Mouse (Mus musculus) midbrain, embryonic 10.5 days (tissue): ENCODE data around the gene Bpifa1. TPM values are rescaled to one million over a fixed set of nuclear protein-coding genes. Genes with fewer than 3 reads are reported as not detected.

Experiments used
- DNase-seq: peaks from one replicate; pipeline ENCODE4 v3.0.0-alpha.2; 2017; ENCODE audit warnings: low spot score
- H3K27ac ChIP-seq: fragments of 300-500 bp; sonication (generic); replicated peaks from 2 replicates; pipeline ENCODE4 v1.5.1; 2016; ENCODE audit warnings: mild to moderate bottlenecking
- H3K27me3 ChIP-seq: fragments of 300-500 bp; sonication (generic); 2 replicates; pipeline ENCODE4 v1.6.1; 2016; ENCODE audit warnings: low read depth, mild to moderate bottlenecking; ENCODE audit not compliant: poor library complexity, severe bottlenecking
- H3K36me3 ChIP-seq: fragments of 300-500 bp; sonication (generic); 2 replicates; pipeline ENCODE4 v1.6.1; 2016; ENCODE audit warnings: mild to moderate bottlenecking, moderate library complexity
- H3K4me1 ChIP-seq: fragments of 300-500 bp; sonication (generic); 2 replicates; pipeline ENCODE4 v1.6.1; 2016
- H3K4me3 ChIP-seq: fragments of 300-500 bp; sonication (generic); 2 replicates; pipeline ENCODE4 v1.5.1; 2016; ENCODE audit warnings: mild to moderate bottlenecking, moderate library complexity
- H3K9me3 ChIP-seq: fragments of 300-500 bp; sonication (generic); replicated peaks from 2 replicates; pipeline ENCODE4 v1.6.1; 2016; ENCODE audit warnings: mild to moderate bottlenecking
- WGBS: fragments of 180-500 bp; shearing (Covaris S2); methylation state at CpG from one replicate; pipeline ENCODE4 v1.1.7; 2016; 5-methylcytosine and 5-hydroxymethylcytosine counted together
- polyA plus RNA-seq: library from polyadenylated mRNA; unstranded; fragments of >200 nt; fragmentation: Nextera tagmentation; extraction: Ambion mirVana; gene quantifications from 2 replicates; pipeline ENCODE4 v1.2.1, GENCODE M21; 2016

Gene Bpifa1
- polyA plus RNA-seq, 1 experiment from 2014 or later, result not detected

- Histone ChIP-seq H3K27me3 (no peaks in the 10 kb centered on the region), H3K4me3 (no peak overlapping the region), H3K4me1 (no peaks in the 10 kb centered on the region), H3K36me3 (no peaks in the 10 kb centered on the region), H3K27ac (no peak overlapping the region), H3K9me3 (no peaks in the 10 kb centered on the region)
- 92% methylated on average over 6 of the region's 6 CpGs for WGBS
- DNase-seq, result no peak
Measured at GRCm38 (mm10) chr2:154185319-154185718, 42.6 kb downstream of the Bpifa1 start.

GRCm38 (mm10) chr2:154185748-154186147 is 43.1 kb downstream of the Bpifa1 start:
- Histone ChIP-seq H3K4me1 (no peaks in the 10 kb centered on the region), H3K27me3 (no peaks in the 10 kb centered on the region), H3K4me3 (no peak overlapping the region), H3K27ac (no peak overlapping the region), H3K9me3 (no peaks in the 10 kb centered on the region), H3K36me3 (no peaks in the 10 kb centered on the region)
- no peak for DNase-seq
- 85% methylated on average over 3 of the region's 3 CpGs for WGBS

- no peak for DNase-seq
- Histone ChIP-seq H3K27me3 (no peaks in the 10 kb centered on the region), H3K9me3 (no peaks in the 10 kb centered on the region), H3K27ac (no peak overlapping the region), H3K4me3 (no peak overlapping the region), H3K36me3 (no peaks in the 10 kb centered on the region), H3K4me1 (peaks cover 4% of the 10 kb centered on the region; the same call in 1 of the 2 replicates)
- WGBS, result 44% methylated on average over 5 of the region's 5 CpGs
Measured at GRCm38 (mm10) chr2:154187468-154187867, 44.8 kb downstream of the Bpifa1 start.

- Histone ChIP-seq H3K27ac (no peak overlapping the region), H3K9me3 (no peaks in the 10 kb centered on the region), H3K4me3 (no peak overlapping the region), H3K27me3 (no peaks in the 10 kb centered on the region), H3K36me3 (no peaks in the 10 kb centered on the region), H3K4me1 (peaks cover 4% of the 10 kb centered on the region; the same call in 1 of the 2 replicates)
- 87% methylated on average over 7 of the region's 7 CpGs for WGBS
- DNase-seq, result no peak
Measured at GRCm38 (mm10) chr2:154189877-154190434, 47.3 kb downstream of the Bpifa1 start.

- WGBS, result 84% methylated on average over 11 of the region's 11 CpGs
- Histone ChIP-seq H3K4me1 (peaks cover 4% of the 10 kb centered on the region; the same call in 1 of the 2 replicates), H3K27me3 (no peaks in the 10 kb centered on the region), H3K9me3 (no peaks in the 10 kb centered on the region), H3K36me3 (no peaks in the 10 kb centered on the region), H3K4me3 (no peak within 1 kb of the TSS), H3K27ac (no peak within 1 kb of the TSS)
- no peak for DNase-seq
Measured at GRCm38 (mm10) chr2:154190546-154191258, 48.0 kb downstream of the Bpifa1 start, which contains the start of gene Bpifb1. Gene Bpifb1, plus strand, starts transcription at chr2:154190818.

GRCm38 (mm10) chr2:154192141-154192540 is 49.5 kb downstream of the Bpifa1 start:
- no peaks in the 10 kb centered on the region for H3K9me3 ChIP-seq
- H3K27me3 ChIP-seq, result no peaks in the 10 kb centered on the region
- H3K36me3 ChIP-seq, result no peaks in the 10 kb centered on the region
- H3K4me3 ChIP-seq, result no peak overlapping the region
- no peak for DNase-seq
- H3K4me1 ChIP-seq, result peaks cover 4% of the 10 kb centered on the region; the same call in 1 of the 2 replicates
- 91% methylated on average over 2 of the region's 2 CpGs for WGBS
- no peak overlapping the region for H3K27ac ChIP-seq

GRCm38 (mm10) chr2:154193071-154193470 is 50.4 kb downstream of the Bpifa1 start:
- no peak for DNase-seq
- Histone ChIP-seq H3K4me1 (peaks cover 4% of the 10 kb centered on the region; the same call in 1 of the 2 replicates), H3K36me3 (no peaks in the 10 kb centered on the region), H3K9me3 (no peaks in the 10 kb centered on the region), H3K4me3 (no peak overlapping the region), H3K27ac (no peak overlapping the region), H3K27me3 (no peaks in the 10 kb centered on the region)
- 92% methylated on average over 4 of the region's 4 CpGs for WGBS

GRCm38 (mm10) chr2:154193994-154194504 is 51.4 kb downstream of the Bpifa1 start:
- Histone ChIP-seq H3K36me3 (no peaks in the 10 kb centered on the region), H3K4me3 (no peak overlapping the region)
- WGBS, result 75% methylated on average over 5 of the region's 5 CpGs

GRCm38 (mm10) chr2:154197036-154197435 is 54.4 kb downstream of the Bpifa1 start:
- Histone ChIP-seq H3K4me1 (no peaks in the 10 kb centered on the region), H3K9me3 (no peaks in the 10 kb centered on the region), H3K36me3 (no peaks in the 10 kb centered on the region), H3K27me3 (no peaks in the 10 kb centered on the region), H3K4me3 (no peak overlapping the region), H3K27ac (no peak overlapping the region)
- no peak for DNase-seq
- 91% methylated on average over 9 of the region's 9 CpGs for whole genome bisulfite sequencing

More at GRCm38 (mm10) chr2:154193994-154194504, 51.4 kb downstream of the Bpifa1 start:
- no peak for DNase-seq
- no peaks in the 10 kb centered on the region for H3K27me3 ChIP-seq
- no peaks in the 10 kb centered on the region for H3K9me3 ChIP-seq
- peaks cover 4% of the 10 kb centered on the region; the same call in 1 of the 2 replicates for H3K4me1 ChIP-seq
- H3K27ac ChIP-seq, result no peak overlapping the region

Other genes with a start within 250 kb of the Bpifa1 start
- gene Bpifb6, start 242.5 kb upstream of the Bpifa1 start, polyA plus RNA-seq, result not detected in 2 replicates
- not detected in 2 replicates for gene Bpifb3, start 224.7 kb upstream of the Bpifa1 start, polyA plus RNA-seq
- gene Bpifb4, start 204.7 kb upstream of the Bpifa1 start, polyA plus RNA-seq, result 0.10 TPM in 1 of 2 replicates, not detected in the other
- gene Bpifa6, start 167.9 kb upstream of the Bpifa1 start, polyA plus RNA-seq, result not detected in 2 replicates
- not detected in 2 replicates for gene Bpifa2, start 134.6 kb upstream of the Bpifa1 start, polyA plus RNA-seq
- not detected in 2 replicates for gene Bpifa3, start 12.5 kb upstream of the Bpifa1 start, polyA plus RNA-seq
- not detected in 2 replicates for gene Bpifa5, start 19.7 kb downstream of the Bpifa1 start, polyA plus RNA-seq
- gene Bpifb1, start 47.9 kb downstream of the Bpifa1 start, polyA plus RNA-seq, result not detected in 2 replicates
- 0.19 and 0.25 TPM in 2 replicates for gene Bpifb5, start 80.9 kb downstream of the Bpifa1 start, polyA plus RNA-seq
- not detected in 2 replicates for gene Bpifb9a, start 115.0 kb downstream of the Bpifa1 start, polyA plus RNA-seq
- gene Bpifb9b, start 164.3 kb downstream of the Bpifa1 start, polyA plus RNA-seq, result not detected in 2 replicates
- 14.2 and 15.9 TPM in 2 replicates for gene Cdk5rap1, start 230.1 kb downstream of the Bpifa1 start, polyA plus RNA-seq